Mouse (Mus musculus) gastrocnemius, adult 18-20 months (tissue): ENCODE measurements around the gene Bbs5. TPM values are rescaled to one million over a fixed set of nuclear protein-coding genes. Genes with fewer than 3 reads are reported as not detected.

ENCODE experiments used
- total RNA-seq, 2 experiments: library from RNA; stranded (reverse); gene quantifications; 2 replicates each; pipeline ENCODE4 v1.2.3; 2021

The Bbs5 gene
- total RNA-seq, 2 experiments from 2014 or later = 3.4 TPM

Other genes starting within 250 kb of the Bbs5 start
- gene Lrp2, start 61.1 kb upstream of the Bbs5 start, total RNA-seq = under 1 TPM in 1 of 2 experiments, not detected in 1; 0.30 TPM
- 100 to 1,000 TPM; 665 to 708 TPM for gene Klhl41, start 22.9 kb downstream of the Bbs5 start, total RNA-seq
- gene Fastkd1, start 66.3 kb downstream of the Bbs5 start, total RNA-seq = 10 to 100 TPM; 16.0 to 16.2 TPM
- 10 to 100 TPM; 29.0 to 34.0 TPM for gene Ppig, start 75.4 kb downstream of the Bbs5 start, total RNA-seq
- gene Ccdc173, start 142.4 kb downstream of the Bbs5 start, total RNA-seq = under 1 TPM; 0.45 to 0.50 TPM
- gene Phospho2, start 142.5 kb downstream of the Bbs5 start, total RNA-seq = 10 to 100 TPM; 18.6 to 20.7 TPM
- gene Klhl23, start 174.8 kb downstream of the Bbs5 start, total RNA-seq = 10 to 100 TPM in 1 of 2 experiments, 1 to 10 TPM in 1; 6.8 to 14.5 TPM
- gene Ssb, start 214.4 kb downstream of the Bbs5 start, total RNA-seq = 10 to 100 TPM; 59.8 to 60.6 TPM
- gene Mettl5, start 238.4 kb downstream of the Bbs5 start, total RNA-seq = 10 to 100 TPM; 14.2 to 15.8 TPM